12 mouse cellular contexts compared by ENCODE assay signal in genomic region chr11:118209376-118209775, GRCm38 (mm10). TPM values are rescaled to one million over a fixed set of nuclear protein-coding genes. Genes with fewer than 3 reads are reported as not detected.
DNase-seq lines count a peak whose midpoint lies in the region; ATAC-seq and TF ChIP-seq lines count a peak whose summit lies in the region.
"Had no signal": no experiment of that assay in that cellular context is flagged by ENCODE, and none has a peak within 500 bp of the region (broad histone marks: within the 10 kb centered on the region; RNA-seq: fewer than 3 reads in every experiment).

No protein-coding gene starts in this region.

- H3K36me3 ChIP-seq in intestine, embryonic 14.5 days (ENCODE audit: control insufficient read depth, insufficient read depth, low read length) = no peaks in the 10 kb centered on the region
- H3K36me3 ChIP-seq in intestine, postnatal 0 days (ENCODE audit: control insufficient read depth, insufficient read depth) = no peaks in the 10 kb centered on the region
- peaks cover 19 to 59% of the 10 kb centered on the region in 2 experiments for H3K36me3 ChIP-seq in CH12.LX (replicated peaks in 1 of 2; ENCODE audit: control insufficient read depth in 1 of 2, insufficient read depth in 1 of 2, low read length in 1 of 2)
- H3K36me3 ChIP-seq in hindbrain, embryonic 14.5 days (replicated peaks; ENCODE audit: control insufficient read depth, insufficient read depth) = no peaks in the 10 kb centered on the region

- TF ChIP-seq RAD21 in CH12.LX (IDR thresholded peaks at IDR 0.05; ENCODE audit: low read depth, low read length) = no peak

- H3K4me3 ChIP-seq in intestine, embryonic 14.5 days (ENCODE audit: low read depth, low read length) = no peak overlapping the region
- H3K4me3 ChIP-seq in intestine, postnatal 0 days (ENCODE audit: low read depth, low read length) = no peak overlapping the region
- H3K4me3 ChIP-seq in CH12.LX (replicated peaks in 1 of 3; ENCODE audit: low read depth in 2 of 3, low read length in 2 of 3, poor library complexity in 1 of 3) = peak overlapping the region in 2 of 3 experiments; percentile 4 to 61
- H3K4me3 ChIP-seq in hindbrain, embryonic 14.5 days (replicated peaks; ENCODE audit: low read length) = no peak overlapping the region
- H3K4me3 ChIP-seq: erythroblast, embryonic 14.5 days had no signal

- peaks cover 66% of the 10 kb centered on the region for H3K79me2 ChIP-seq in CH12.LX (replicated peaks; ENCODE audit: control insufficient read depth, extremely low read depth, insufficient read depth, poor library complexity, severe bottlenecking)

- in situ Hi-C loops in CH12.LX (cut with MboI; ENCODE audit: low pct_ligation_motif_present, low pct_unique_long_range_greater_than_20kb, low sequenced_read_pairs) = no loop called here

- DNase-seq in intestine, embryonic 14.5 days (ENCODE audit: low spot score) = no peak
- DNase-seq in CH12.LX (ENCODE audit: extremely low read depth) = no peak
- DNase-seq in cerebellum, adult 9-11 months = peak; percentile 62
- DNase-seq in hindbrain, embryonic 14.5 days (ENCODE audit: low spot score) = no peak
- no peak for DNase-seq in urinary bladder, postnatal 36 days (ENCODE audit: low spot score in 2 of 2)
- no peak for DNase-seq in Muller cell, postnatal 12 days (ENCODE audit: inconsistent ontology term)
- DNase-seq in left cerebral cortex, adult 9 months (ENCODE audit: low spot score in 2 of 2) = no peak
- DNase-seq: kidney, adult 9 months; lung, postnatal 10 days; thymus, postnatal 4 days had no signal

- H3K27me3 ChIP-seq in intestine, embryonic 14.5 days (replicated peaks; ENCODE audit: control insufficient read depth, insufficient read depth, low read length) = no peaks in the 10 kb centered on the region
- no peaks in the 10 kb centered on the region for H3K27me3 ChIP-seq in intestine, postnatal 0 days (replicated peaks; ENCODE audit: control insufficient read depth, insufficient read depth, low read length)
- no peaks in the 10 kb centered on the region for H3K27me3 ChIP-seq in CH12.LX (replicated peaks)
- no peaks in the 10 kb centered on the region for H3K27me3 ChIP-seq in hindbrain, embryonic 14.5 days (ENCODE audit: control insufficient read depth, insufficient read depth, low read length)

- dilution Hi-C loops in CH12.LX (cut with MboI; ENCODE audit: extremely low pct_ligation_motif_present, extremely low pct_unique_long_range_greater_than_20kb, low sequenced_read_pairs) = no loop called here

- WGBS in intestine, embryonic 14.5 days = 48% methylated on average over 3 of the region's 3 CpGs
- WGBS in intestine, postnatal 0 days = 74% methylated on average over 3 of the region's 3 CpGs
- 41% methylated on average over 3 of the region's 3 CpGs for WGBS in hindbrain, embryonic 14.5 days

- TF ChIP-seq CTCF in intestine, postnatal 0 days (IDR thresholded peaks at IDR 0.05; ENCODE audit: low read depth) = no peak
- TF ChIP-seq CTCF in CH12.LX (conservative IDR thresholded peaks at IDR 0.05 in 1 of 2, IDR thresholded peaks at IDR 0.05 in 1 of 2; ENCODE audit: low read depth in 2 of 2, low read length in 2 of 2) = no peak

- H3K27ac ChIP-seq in intestine, embryonic 14.5 days (ENCODE audit: low read depth) = peak overlapping the region; percentile 57; the same call in 1 of the 2 replicates
- no peak overlapping the region for H3K27ac ChIP-seq in intestine, postnatal 0 days (ENCODE audit: low read depth, low read length)
- H3K27ac ChIP-seq in CH12.LX (ENCODE audit: insufficient read depth, low read depth) = peak overlapping the region; percentile 38
- H3K27ac ChIP-seq in hindbrain, embryonic 14.5 days = 0 out of 2 replicates have a peak overlapping the region, but pooled peaks have one; percentile 16

- TF ChIP-seq POLR2A in CH12.LX (IDR thresholded peaks at IDR 0.05; ENCODE audit: low read depth, low read length) = no peak

- peaks cover 49% of the 10 kb centered on the region for H3K4me1 ChIP-seq in intestine, embryonic 14.5 days (replicated peaks; ENCODE audit: control insufficient read depth, insufficient read depth, low read length)
- peaks cover 15% of the 10 kb centered on the region for H3K4me1 ChIP-seq in intestine, postnatal 0 days (replicated peaks; ENCODE audit: control insufficient read depth, insufficient read depth, low read length)
- H3K4me1 ChIP-seq in CH12.LX (ENCODE audit: control insufficient read depth in 1 of 2, insufficient read depth in 2 of 2) = peaks cover 45 to 82% of the 10 kb centered on the region in 2 experiments
- H3K4me1 ChIP-seq in hindbrain, embryonic 14.5 days (replicated peaks; ENCODE audit: control insufficient read depth, insufficient read depth, low read length) = peaks cover 51% of the 10 kb centered on the region

- H3K9ac ChIP-seq in intestine, embryonic 14.5 days (ENCODE audit: low read length) = no peak overlapping the region
- H3K9ac ChIP-seq in intestine, postnatal 0 days (ENCODE audit: low read depth, low read length) = no peak overlapping the region
- no peak overlapping the region; the same call in 1 of the 2 replicates for H3K9ac ChIP-seq in CH12.LX (ENCODE audit: insufficient read depth, low read depth)
- H3K9ac ChIP-seq in hindbrain, embryonic 14.5 days = no peak overlapping the region

- H3K4me2 ChIP-seq in intestine, embryonic 14.5 days (ENCODE audit: low read length) = no peak overlapping the region
- H3K4me2 ChIP-seq in intestine, postnatal 0 days (replicated peaks; ENCODE audit: low read depth) = no peak overlapping the region
- H3K4me2 ChIP-seq in CH12.LX (ENCODE audit: insufficient read depth, low read depth, poor library complexity, severe bottlenecking) = peak overlapping the region; percentile 4; the same call in 1 of the 2 replicates
- H3K4me2 ChIP-seq in hindbrain, embryonic 14.5 days (replicated peaks) = no peak overlapping the region

- H3K9me3 ChIP-seq in intestine, embryonic 14.5 days (ENCODE audit: control insufficient read depth, low read length) = no peaks in the 10 kb centered on the region
- no peaks in the 10 kb centered on the region for H3K9me3 ChIP-seq in intestine, postnatal 0 days (ENCODE audit: control insufficient read depth)
- H3K9me3 ChIP-seq in CH12.LX (replicated peaks; ENCODE audit: low read length) = no peaks in the 10 kb centered on the region
- no peaks in the 10 kb centered on the region for H3K9me3 ChIP-seq in hindbrain, embryonic 14.5 days (ENCODE audit: control insufficient read depth, low read length)

- ATAC-seq in intestine, embryonic 14.5 days (replicated peaks; ENCODE audit: low FRiP score, low TSS enrichment, low read depth) = no peak
- ATAC-seq in intestine, postnatal 0 days = no peak
- ATAC-seq in hindbrain, embryonic 14.5 days (ENCODE audit: low FRiP score) = no peak

- TF ChIP-seq EP300 in CH12.LX (IDR thresholded peaks at IDR 0.05; ENCODE audit: low read length) = no peak

TF ChIP-seq in CH12.LX, 34 proteins besides CTCF, POLR2A, EP300 and RAD21:
- no peak for TF ChIP-seq KAT2A (IDR thresholded peaks at IDR 0.05; ENCODE audit: insufficient replicate concordance, low read length)
- no peak for TF ChIP-seq USF2 (conservative IDR thresholded peaks at IDR 0.05; ENCODE audit: low read depth, low read length)
- TF ChIP-seq ZMIZ1 (IDR thresholded peaks at IDR 0.05; ENCODE audit: low read depth, low read length) = 0 out of 2 replicates have a peak, but pooled peaks have one; percentile 17
- no peak for TF ChIP-seq MAFK (IDR thresholded peaks at IDR 0.05; ENCODE audit: insufficient replicate concordance, low read length)

RNA-seq across cellular contexts. Expression of gene Cyth1, which starts 39.0 kb away (rescaled TPM):
- polyA plus RNA-seq in intestine, embryonic 14.5 days (2014; fragmentation: Nextera tagmentation; extraction: Ambion mirVana) = 8.3 and 9.3 TPM in 2 replicates
- 9.5 and 10.9 TPM in 2 replicates for polyA plus RNA-seq in intestine, postnatal 0 days (2015; fragmentation: Nextera tagmentation; extraction: Ambion mirVana)
- total RNA-seq in CH12.LX (2012; rRNA removed) (47.8 and 49.7 TPM in 2 replicates), CH12.LX (2014; rRNA removed) (108 and 122 TPM in 2 replicates)
- 79.7 and 127 TPM in 2 replicates for polyA plus RNA-seq in CH12.LX (2012; ENCODE audit: insufficient read length, low read depth)
- polyA plus RNA-seq in hindbrain, embryonic 14.5 days (2014; fragmentation: Nextera tagmentation; extraction: Ambion mirVana) = 18.1 and 18.7 TPM in 2 replicates

Comparison
In these comparisons a context has a peak if more than half of its experiments do, and no peak if none do; other contexts are left out.
1. H3K4me3 ChIP-seq: peak in CH12.LX (2 of 3); none in intestine, embryonic 14.5 days (single experiment), intestine, postnatal 0 days (single experiment) and hindbrain, embryonic 14.5 days (single experiment).